Mouse (Mus musculus): ENCODE results near the gene Casd1. TPM values are rescaled to one million over a fixed set of nuclear protein-coding genes. Genes with fewer than 3 reads are reported as not detected.

Gene Casd1
- polyA plus RNA-seq, 1 experiment: 18.2 TPM

DNA sequence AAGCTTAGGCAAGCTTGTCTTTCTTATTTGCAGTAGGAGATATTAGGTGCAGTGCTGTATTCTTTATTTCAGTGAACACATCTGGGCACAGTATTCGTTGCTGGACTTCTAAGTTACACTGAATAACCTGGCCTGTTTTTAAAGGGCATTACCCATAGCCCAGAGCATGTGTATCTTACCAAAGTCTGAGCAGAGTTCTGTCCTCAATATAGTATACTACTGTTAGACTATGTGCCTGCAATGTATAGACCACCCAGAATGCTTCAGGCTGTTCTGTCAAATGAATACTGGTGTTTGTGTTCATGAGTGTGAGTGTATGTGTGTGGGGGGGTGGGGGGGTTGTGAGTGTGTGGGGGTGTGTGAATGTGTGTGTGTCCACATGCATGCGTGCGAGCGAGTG lies 55.3 kb downstream of the Casd1 start:
- no peak for DNase-seq
- TF ChIP-seq CTCF (IDR thresholded peaks at IDR 0.05; ENCODE audit: borderline replicate concordance, control insufficient read depth, extremely low read depth, insufficient read depth, low read length, poor library complexity): no peak
- TF ChIP-seq POLR2A (IDR thresholded peaks at IDR 0.05; ENCODE audit: control insufficient read depth, extremely low read depth, insufficient read depth, low read length, poor library complexity): no peak
- Histone ChIP-seq H3K4me3 (ENCODE audit: control insufficient read depth, insufficient read depth, low read length) (no peak overlapping the region), H3K27me3 (ENCODE audit: control insufficient read depth, insufficient read depth, low read length) (no peaks in the 10 kb centered on the region), H3K4me1 (replicated peaks; ENCODE audit: control insufficient read depth, insufficient read depth, low read length) (no peaks in the 10 kb centered on the region), H3K36me3 (ENCODE audit: control insufficient read depth, insufficient read depth, low read length) (no peaks in the 10 kb centered on the region), H3K27ac (ENCODE audit: control insufficient read depth, insufficient read depth, low read length) (no peak overlapping the region)
- 96% methylated on average over 4 of the region's 4 CpGs for WGBS

DNA sequence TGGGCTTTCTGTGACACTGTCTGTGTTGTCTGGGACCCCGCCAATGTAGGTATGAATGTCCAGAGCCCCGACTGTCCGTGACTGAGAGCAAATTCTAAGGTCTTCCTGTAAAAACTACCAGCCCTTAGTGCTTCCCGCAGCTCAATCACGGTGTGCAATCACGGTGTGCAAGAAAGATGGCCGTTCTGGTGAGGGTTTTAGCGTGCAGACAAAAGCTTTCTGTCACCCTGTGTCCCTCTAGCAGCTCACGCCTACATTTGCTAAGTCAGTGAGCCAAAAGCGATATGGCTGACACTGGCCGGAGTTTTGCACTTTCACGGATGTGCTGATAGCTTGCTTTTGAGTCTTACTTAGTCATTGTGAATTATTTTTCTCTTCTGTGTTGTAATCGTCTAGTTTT lies 58.2 kb downstream of the Casd1 start:
- DNase-seq: no peak
- Histone ChIP-seq H3K27ac (ENCODE audit: control insufficient read depth, insufficient read depth, low read length) (no peak overlapping the region), H3K36me3 (ENCODE audit: control insufficient read depth, insufficient read depth, low read length) (no peaks in the 10 kb centered on the region), H3K27me3 (ENCODE audit: control insufficient read depth, insufficient read depth, low read length) (no peaks in the 10 kb centered on the region), H3K4me1 (replicated peaks; ENCODE audit: control insufficient read depth, insufficient read depth, low read length) (no peaks in the 10 kb centered on the region), H3K4me3 (ENCODE audit: control insufficient read depth, insufficient read depth, low read length) (no peak overlapping the region)
- 92% methylated on average over 13 of the region's 13 CpGs for WGBS
- TF ChIP-seq CTCF (IDR thresholded peaks at IDR 0.05; ENCODE audit: borderline replicate concordance, control insufficient read depth, extremely low read depth, insufficient read depth, low read length, poor library complexity): no peak
- TF ChIP-seq POLR2A (IDR thresholded peaks at IDR 0.05; ENCODE audit: control insufficient read depth, extremely low read depth, insufficient read depth, low read length, poor library complexity): no peak

GRCm38 (mm10) chr6:4663516-4663915 lies 62.9 kb downstream of the Casd1 start:
- Histone ChIP-seq H3K27ac (ENCODE audit: control insufficient read depth, insufficient read depth, low read length) (no peak overlapping the region), H3K27me3 (ENCODE audit: control insufficient read depth, insufficient read depth, low read length) (no peaks in the 10 kb centered on the region), H3K4me3 (ENCODE audit: control insufficient read depth, insufficient read depth, low read length) (no peak overlapping the region), H3K36me3 (ENCODE audit: control insufficient read depth, insufficient read depth, low read length) (no peaks in the 10 kb centered on the region), H3K4me1 (replicated peaks; ENCODE audit: control insufficient read depth, insufficient read depth, low read length) (no peaks in the 10 kb centered on the region)
- WGBS: 4% methylated on average over 2 of the region's 2 CpGs
- TF ChIP-seq POLR2A (IDR thresholded peaks at IDR 0.05; ENCODE audit: control insufficient read depth, extremely low read depth, insufficient read depth, low read length, poor library complexity): no peak
- TF ChIP-seq CTCF (IDR thresholded peaks at IDR 0.05; ENCODE audit: borderline replicate concordance, control insufficient read depth, extremely low read depth, insufficient read depth, low read length, poor library complexity): no peak
- no peak for DNase-seq

DNA sequence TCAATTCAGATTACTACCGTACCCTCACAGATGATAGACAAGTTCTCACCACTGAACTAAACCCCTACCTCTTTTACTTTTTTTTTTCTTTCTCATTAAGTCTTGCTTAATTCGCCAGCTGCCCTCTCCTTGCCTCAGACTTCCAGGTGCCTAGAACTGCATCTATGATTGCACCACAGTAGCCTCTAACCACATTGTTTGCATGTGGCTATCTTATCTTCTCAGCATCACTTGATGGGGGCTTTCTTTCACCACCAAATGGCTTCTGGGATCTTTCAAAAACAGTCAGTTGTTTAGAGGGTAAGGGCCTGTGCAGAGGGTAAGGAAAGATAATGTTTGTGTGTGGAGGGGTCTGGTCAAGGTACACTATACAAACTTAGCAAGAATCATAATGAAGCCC lies 63.7 kb downstream of the Casd1 start:
- DNase-seq: no peak
- Histone ChIP-seq H3K36me3 (ENCODE audit: control insufficient read depth, insufficient read depth, low read length) (no peaks in the 10 kb centered on the region), H3K27ac (ENCODE audit: control insufficient read depth, insufficient read depth, low read length) (no peak overlapping the region), H3K27me3 (ENCODE audit: control insufficient read depth, insufficient read depth, low read length) (no peaks in the 10 kb centered on the region), H3K4me1 (replicated peaks; ENCODE audit: control insufficient read depth, insufficient read depth, low read length) (no peaks in the 10 kb centered on the region), H3K4me3 (ENCODE audit: control insufficient read depth, insufficient read depth, low read length) (no peak overlapping the region)
- TF ChIP-seq CTCF (IDR thresholded peaks at IDR 0.05; ENCODE audit: borderline replicate concordance, control insufficient read depth, extremely low read depth, insufficient read depth, low read length, poor library complexity) (no peak), POLR2A (IDR thresholded peaks at IDR 0.05; ENCODE audit: control insufficient read depth, extremely low read depth, insufficient read depth, low read length, poor library complexity) (no peak)
- 4% methylated on average over 2 of the region's 2 CpGs for WGBS

GRCm38 (mm10) chr6:4665154-4665553 lies 64.5 kb downstream of the Casd1 start:
- Histone ChIP-seq H3K27me3 (ENCODE audit: control insufficient read depth, insufficient read depth, low read length) (no peaks in the 10 kb centered on the region), H3K4me3 (ENCODE audit: control insufficient read depth, insufficient read depth, low read length) (no peak overlapping the region), H3K4me1 (replicated peaks; ENCODE audit: control insufficient read depth, insufficient read depth, low read length) (no peaks in the 10 kb centered on the region), H3K36me3 (ENCODE audit: control insufficient read depth, insufficient read depth, low read length) (no peaks in the 10 kb centered on the region), H3K27ac (ENCODE audit: control insufficient read depth, insufficient read depth, low read length) (no peak overlapping the region)
- TF ChIP-seq CTCF (IDR thresholded peaks at IDR 0.05; ENCODE audit: borderline replicate concordance, control insufficient read depth, extremely low read depth, insufficient read depth, low read length, poor library complexity): no peak
- TF ChIP-seq POLR2A (IDR thresholded peaks at IDR 0.05; ENCODE audit: control insufficient read depth, extremely low read depth, insufficient read depth, low read length, poor library complexity): no peak
- no peak for DNase-seq
- WGBS: 39% methylated on average over 6 of the region's 6 CpGs

DNA sequence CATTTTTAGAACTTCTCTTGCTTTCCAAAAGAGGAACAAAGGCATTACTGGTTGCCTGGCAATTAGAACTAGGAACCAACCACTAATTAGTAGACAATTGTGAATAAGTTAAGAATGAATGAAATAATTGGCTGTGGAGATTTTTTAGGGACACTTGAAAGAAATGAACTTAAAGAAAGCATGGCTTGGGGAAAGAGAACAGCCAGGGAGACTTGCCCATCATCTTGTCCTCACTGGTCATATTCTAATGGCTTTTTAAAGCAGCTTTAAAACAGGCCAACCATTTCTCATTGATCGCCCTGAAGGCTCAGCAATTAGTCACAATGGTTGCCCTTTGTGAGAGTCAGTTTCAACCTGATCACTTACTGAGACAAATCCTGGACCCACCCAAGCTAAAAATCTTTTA lies 76.7 kb downstream of the Casd1 start:
- WGBS: 88% methylated on average over 1 of the region's 1 CpGs
- H3K4me3 ChIP-seq (ENCODE audit: control insufficient read depth, insufficient read depth, low read length): no peak overlapping the region
- no peak for DNase-seq
- H3K27me3 ChIP-seq (ENCODE audit: control insufficient read depth, insufficient read depth, low read length): no peaks in the 10 kb centered on the region
- TF ChIP-seq POLR2A (IDR thresholded peaks at IDR 0.05; ENCODE audit: control insufficient read depth, extremely low read depth, insufficient read depth, low read length, poor library complexity): no peak
- H3K36me3 ChIP-seq (ENCODE audit: control insufficient read depth, insufficient read depth, low read length): no peaks in the 10 kb centered on the region
- no peaks in the 10 kb centered on the region for H3K4me1 ChIP-seq (replicated peaks; ENCODE audit: control insufficient read depth, insufficient read depth, low read length)
- no peak overlapping the region for H3K27ac ChIP-seq (ENCODE audit: control insufficient read depth, insufficient read depth, low read length)

- TF ChIP-seq CTCF (IDR thresholded peaks at IDR 0.05; ENCODE audit: borderline replicate concordance, control insufficient read depth, extremely low read depth, insufficient read depth, low read length, poor library complexity): no peak
- TF ChIP-seq POLR2A (IDR thresholded peaks at IDR 0.05; ENCODE audit: control insufficient read depth, extremely low read depth, insufficient read depth, low read length, poor library complexity): no peak
- Histone ChIP-seq H3K36me3 (ENCODE audit: control insufficient read depth, insufficient read depth, low read length) (no peaks in the 10 kb centered on the region), H3K4me1 (replicated peaks; ENCODE audit: control insufficient read depth, insufficient read depth, low read length) (no peaks in the 10 kb centered on the region), H3K27me3 (ENCODE audit: control insufficient read depth, insufficient read depth, low read length) (no peaks in the 10 kb centered on the region), H3K4me3 (ENCODE audit: control insufficient read depth, insufficient read depth, low read length) (no peak overlapping the region), H3K27ac (ENCODE audit: control insufficient read depth, insufficient read depth, low read length) (no peak overlapping the region)
- no peak for DNase-seq
- WGBS: 94% methylated on average over 1 of the region's 1 CpGs
These were observed 79.3 kb downstream of the Casd1 start for GRCm38 (mm10) chr6:4679981-4680380.
